Mouse (Mus musculus) Patski (cell line): ENCODE data around the gene Nav2. TPM values are rescaled to one million over a fixed set of nuclear protein-coding genes. Genes with fewer than 3 reads are reported as not detected.

Source experiments
- ATAC-seq: fragments of 100-300 bp; one replicate; pipeline ENCODE4 v1.8.0; 2021
- CTCF ChIA-PET: fragments of 350-600 bp; sonication (Branson Sonifier 250); formaldehyde crosslinking; loops from one replicate; lab custom pipeline; 2022; ENCODE audit warnings: inconsistent platforms; lab: Charles Lee
- POLR2A ChIA-PET: fragments of 350-600 bp; sonication (Branson Sonifier 250); formaldehyde crosslinking; loops from one replicate; lab custom pipeline; 2022; ENCODE audit warnings: antibody characterized with exemption, inconsistent platforms; lab: Charles Lee
- DNase-seq: peaks from one replicate; pipeline ENCODE4 v3.0.0-alpha.2; 2011; ENCODE audit warnings: low read depth, low spot score
- H3K27me3 ChIP-seq: fragments of 371-371 bp; one replicate; pipeline ENCODE4 v1.5.1; 2021
- CTCF ChIP-seq: fragments of 100-300 bp; IDR thresholded peaks from one replicate; pipeline ENCODE4 v1.5.1; 2021
- in situ Hi-C: fragments of 300-500 bp; cut with MboI; formaldehyde crosslinking; loops from 3 replicates; pipeline ENCODE4 v1.11.1; 2018; ENCODE audit warnings: low pct_unique_long_range_greater_than_20kb, mixed read lengths
- polyA plus RNA-seq: library from polyadenylated mRNA; unstranded; gene quantifications from one replicate; pipeline ENCODE4 v1.2.3, GENCODE M21; 2021

Nav2 gene
- polyA plus RNA-seq, 1 experiment from 2014 or later, result 13.3 TPM

DNA sequence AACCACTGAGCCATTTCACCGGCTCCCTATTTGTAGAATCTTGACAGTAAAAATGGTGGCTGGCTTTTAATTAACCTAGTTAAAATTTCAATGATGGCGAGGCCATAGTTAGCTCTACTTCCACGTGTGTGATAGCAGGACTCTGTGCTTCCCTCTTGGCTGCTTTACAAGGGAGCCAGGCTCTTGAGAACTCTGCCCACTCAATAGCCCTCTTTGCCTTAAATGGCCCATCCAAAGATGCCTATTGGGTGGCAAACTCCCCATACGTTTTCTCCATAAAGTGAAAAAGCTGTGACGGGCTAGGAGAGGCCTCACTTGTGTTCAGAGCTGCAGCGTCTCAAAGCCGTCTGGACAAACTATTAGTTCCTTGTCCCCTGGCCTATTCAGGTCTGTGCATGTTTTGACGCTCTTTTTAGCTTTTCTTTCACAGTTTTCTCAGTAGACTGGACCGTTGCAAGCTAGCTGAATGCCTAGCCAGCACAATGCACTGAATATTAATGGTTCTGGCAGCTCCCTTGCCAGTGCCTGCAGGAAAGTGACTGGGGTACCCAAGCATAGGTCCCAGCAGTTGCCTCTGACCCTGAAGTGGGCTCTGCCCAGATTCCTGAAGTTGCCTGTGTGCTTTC, 453.1 kb downstream of the Nav2 start:
- POLR2A ChIA-PET, result no interaction called here
- ATAC-seq (no peak), DNase-seq (no peak)
- CTCF ChIA-PET, result interaction anchor here (1.8 kb wide), 1 partner anchor 64 kb away, joined by 3 read pairs; no protein-coding TSS in a partner anchor
- in situ Hi-C loops, result no loop called here
- no peaks in the 10 kb centered on the region for H3K27me3 ChIP-seq
- no peak for TF ChIP-seq CTCF

DNA sequence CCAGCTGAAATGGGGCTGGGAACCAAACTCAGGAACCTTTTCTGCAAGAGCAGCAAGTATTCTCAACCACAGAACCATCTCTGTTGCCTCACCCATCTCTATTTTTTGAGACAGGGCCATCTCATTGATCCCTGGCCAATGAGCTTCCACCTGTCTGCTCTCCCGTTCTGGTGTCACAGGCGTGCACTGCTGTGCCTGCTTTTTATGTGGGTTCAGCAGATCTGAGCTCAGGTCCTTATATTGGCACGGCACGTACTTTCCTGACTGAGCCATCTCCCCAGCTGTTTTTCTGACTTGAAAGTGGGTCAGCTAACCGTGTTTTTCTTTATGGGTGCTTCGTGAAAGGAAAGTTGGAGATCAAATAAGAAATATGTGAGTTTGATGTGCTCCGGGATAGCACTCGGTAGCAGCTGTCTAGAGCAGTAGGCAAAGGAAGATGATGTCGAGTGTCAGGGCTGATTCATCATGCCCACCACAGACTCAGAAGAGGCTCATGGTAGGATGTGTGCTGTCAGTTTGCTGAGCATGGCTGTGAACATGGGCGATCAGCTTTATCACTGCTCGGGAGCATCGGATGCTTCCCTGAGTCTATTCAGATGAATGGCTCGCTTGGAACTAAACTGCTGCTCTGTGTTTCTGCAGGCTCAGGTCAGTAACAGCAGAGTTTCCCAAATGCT, 456.1 kb downstream of the Nav2 start:
- ATAC-seq, result no peak
- ChIA-PET CTCF (interaction anchor here (0.9 to 1.4 kb wide), 3 partner anchors 14 to 92 kb away, joined by 3 read pairs; no protein-coding TSS in a partner anchor), POLR2A (no interaction called here)
- in situ Hi-C loops, result no loop called here
- no peak for DNase-seq
- TF ChIP-seq CTCF, result no peak
- H3K27me3 ChIP-seq, result no peaks in the 10 kb centered on the region

GRCm38 (mm10) chr7:49368590-49368989, 460.1 kb downstream of the Nav2 start:
- DNase-seq, result no peak
- in situ Hi-C loops, result no loop called here
- no peak for TF ChIP-seq CTCF
- ChIA-PET POLR2A (no interaction called here), CTCF (no interaction called here)
- no peaks in the 10 kb centered on the region for H3K27me3 ChIP-seq
- no peak for ATAC-seq

DNA sequence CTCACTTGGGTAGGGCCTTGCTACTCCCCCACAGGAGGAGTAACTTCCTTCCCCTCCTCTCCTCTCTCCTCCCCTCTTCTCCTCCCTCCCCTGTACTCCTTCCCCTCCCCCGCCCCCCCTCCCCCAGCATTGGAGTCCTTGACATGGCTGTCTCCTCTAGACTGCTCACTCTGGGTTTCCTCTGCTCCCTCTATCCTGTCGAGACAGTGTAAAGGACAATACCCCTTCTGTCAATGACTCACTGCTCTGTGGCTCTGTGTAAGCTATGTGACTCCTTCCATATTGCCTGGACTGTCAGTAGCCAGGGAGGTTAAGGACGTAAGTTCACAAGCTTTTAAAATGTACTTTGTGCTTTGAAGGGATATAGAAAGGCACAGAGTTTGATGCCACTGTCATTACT, 460.5 kb downstream of the Nav2 start:
- no peak for ATAC-seq
- POLR2A ChIA-PET, result no interaction called here

GRCm38 (mm10) chr7:49369809-49370473, 461.4 kb downstream of the Nav2 start:
- ChIA-PET POLR2A (no interaction called here), CTCF (interaction anchor here (1.7 kb wide), 1 partner anchor 121 kb away, joined by 4 read pairs; no protein-coding TSS in a partner anchor)
- no peak for TF ChIP-seq CTCF
- H3K27me3 ChIP-seq, result no peaks in the 10 kb centered on the region
- DNase-seq (no peak), ATAC-seq (no peak)
- in situ Hi-C loops, result no loop called here

More for the DNA sequence above, 460.5 kb downstream of the Nav2 start:
- CTCF ChIA-PET, result no interaction called here
- no peak for TF ChIP-seq CTCF
- in situ Hi-C loops, result no loop called here
- no peaks in the 10 kb centered on the region for H3K27me3 ChIP-seq
- DNase-seq, result no peak

- peak; percentile 48 for ATAC-seq
- H3K27me3 ChIP-seq, result no peaks in the 10 kb centered on the region
- in situ Hi-C loops, result no loop called here
- POLR2A ChIA-PET, result no interaction called here
- no peak for TF ChIP-seq CTCF
- CTCF ChIA-PET, result interaction anchor here (0.9 to 1.7 kb wide), 2 partner anchors 11 to 122 kb away, joined by 3 to 4 read pairs; no protein-coding TSS in a partner anchor
- DNase-seq, result no peak
Measured at GRCm38 (mm10) chr7:49371345-49371744, 462.8 kb downstream of the Nav2 start.

GRCm38 (mm10) chr7:49371972-49372371, 463.5 kb downstream of the Nav2 start:
- no peak for ATAC-seq
- POLR2A ChIA-PET, result no interaction called here
- CTCF ChIA-PET, result interaction anchor here (1.7 to 2.0 kb wide), 2 partner anchors 10 to 123 kb away, joined by 4 to 8 read pairs; no protein-coding TSS in a partner anchor
- DNase-seq, result no peak
- in situ Hi-C loops, result no loop called here
- TF ChIP-seq CTCF, result no peak
- no peaks in the 10 kb centered on the region for H3K27me3 ChIP-seq

DNA sequence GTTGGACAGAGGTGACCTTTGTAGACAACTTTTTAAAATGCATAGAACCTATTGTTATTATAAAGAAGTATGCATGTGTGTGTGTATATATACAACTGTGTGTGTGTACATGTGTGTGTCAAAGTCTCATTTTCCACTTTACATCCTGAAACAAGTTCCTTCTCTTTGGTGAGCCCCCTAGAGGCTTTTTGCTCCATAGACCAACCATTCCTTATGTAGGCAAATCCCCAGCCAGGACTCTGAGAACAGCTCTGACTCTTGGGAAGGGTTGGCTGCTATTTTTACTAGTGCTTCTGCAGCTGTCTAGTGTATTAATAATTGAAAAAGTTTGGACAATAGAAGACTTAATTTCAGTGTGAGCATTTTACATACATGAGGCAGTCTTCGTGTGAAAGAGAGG, 464.7 kb downstream of the Nav2 start:
- DNase-seq, result no peak

GRCm38 (mm10) chr7:49373661-49374060, 465.1 kb downstream of the Nav2 start:
- H3K27me3 ChIP-seq, result no peaks in the 10 kb centered on the region
- DNase-seq, result no peak
- in situ Hi-C loops, result no loop called here
- POLR2A ChIA-PET, result interaction anchor here (1.1 kb wide), 1 partner anchor 15 kb away, joined by 3 read pairs; no protein-coding TSS in a partner anchor
- TF ChIP-seq CTCF, result no peak
- CTCF ChIA-PET, result interaction anchor here (0.7 to 2.0 kb wide), 4 partner anchors 8 to 465 kb away, joined by 3 to 8 read pairs (median 3); partner anchors contain the start of gene Nav2
- no peak for ATAC-seq

More for the DNA sequence above, 464.7 kb downstream of the Nav2 start:
- no peaks in the 10 kb centered on the region for H3K27me3 ChIP-seq
- no peak for ATAC-seq
- ChIA-PET POLR2A (interaction anchor here (1.1 kb wide), 1 partner anchor 16 kb away, joined by 3 read pairs; no protein-coding TSS in a partner anchor), CTCF (interaction anchor here (0.7 to 2.0 kb wide), 3 partner anchors 9 to 464 kb away, joined by 3 to 8 read pairs (median 3); partner anchors contain the start of gene Nav2)
- no peak for TF ChIP-seq CTCF
- in situ Hi-C loops, result no loop called here

GRCm38 (mm10) chr7:49375499-49375974, 467.0 kb downstream of the Nav2 start:
- ATAC-seq, result no peak
- in situ Hi-C loops, result no loop called here
- CTCF ChIA-PET, result no interaction called here
- TF ChIP-seq CTCF, result no peak
- POLR2A ChIA-PET, result interaction anchor here (0.6 kb wide), 1 partner anchor 68 kb away, joined by 5 read pairs; no protein-coding TSS in a partner anchor
- no peaks in the 10 kb centered on the region for H3K27me3 ChIP-seq
- DNase-seq, result no peak
